Mouse (Mus musculus) kidney, postnatal 36 days (tissue): ENCODE data around the gene Egf.

ENCODE experiments used
- DNase-seq, 2 experiments: peaks; one replicate each; pipeline ENCODE4 v3.0.0; 2021 to 2022; ENCODE audit warnings: mixed read lengths in 2 of 2

Egf gene

GRCm38 (mm10) chr3:129649586-129650292 is 105.4 kb downstream of the Egf start:
- no peak for DNase-seq

GRCm38 (mm10) chr3:129648598-129648997 is 106.5 kb downstream of the Egf start:
- DNase-seq: no peak

- no peak for DNase-seq
Measured at GRCm38 (mm10) chr3:129647312-129647711, 107.8 kb downstream of the Egf start.

- no peak for DNase-seq
Measured at GRCm38 (mm10) chr3:129646781-129647180, 108.3 kb downstream of the Egf start.

GRCm38 (mm10) chr3:129645409-129645808 is 109.7 kb downstream of the Egf start:
- DNase-seq: peak; percentile 3 to 18

- no peak for DNase-seq
Measured at GRCm38 (mm10) chr3:129641621-129642020, 113.5 kb downstream of the Egf start.

- peak in 1 of 2 experiments; percentile 8 for DNase-seq
Measured at GRCm38 (mm10) chr3:129640211-129641000, 114.7 kb downstream of the Egf start.

GRCm38 (mm10) chr3:129639701-129640100 is 115.4 kb downstream of the Egf start:
- no peak for DNase-seq

GRCm38 (mm10) chr3:129637446-129637845 is 117.7 kb downstream of the Egf start:
- DNase-seq: no peak

- peak; percentile 36 to 63 for DNase-seq
Measured at GRCm38 (mm10) chr3:129634260-129634901, 120.7 kb downstream of the Egf start.

GRCm38 (mm10) chr3:129633518-129633917 is 121.6 kb downstream of the Egf start:
- DNase-seq: no peak

GRCm38 (mm10) chr3:129631857-129632256 is 123.3 kb downstream of the Egf start:
- no peak for DNase-seq

- no peak for DNase-seq
Measured at GRCm38 (mm10) chr3:129631018-129631417, 124.1 kb downstream of the Egf start.
